Mouse (Mus musculus): ENCODE results near the gene Apba1.

GRCm38 (mm10) chr19:23807371-23807770, 48.7 kb downstream of the Apba1 start:
- no peak for TF ChIP-seq CTCF (IDR thresholded peaks at IDR 0.05; ENCODE audit: control insufficient read depth, insufficient read depth, low read length)
- TF ChIP-seq POLR2A (IDR thresholded peaks at IDR 0.05; ENCODE audit: borderline replicate concordance, control insufficient read depth, low read depth, low read length): no peak

Measured in bone marrow, adult 2 months (tissue).